Mouse (Mus musculus) adipocyte (in vitro differentiated cells): ENCODE results near the gene Ccdc152.
"Not testable (repeated sequence)": the region's sequence is repeated elsewhere in the genome, so short reads cannot be mapped to it uniquely, and the experiment has no call there.

Source experiments
- DNase-seq: peaks from one replicate; pipeline ENCODE4 v3.0.0-alpha.2; 2016; ENCODE audit warnings: low spot score

Ccdc152 gene

GRCm38 (mm10) chr15:3277391-3277790, 25.9 kb downstream of the Ccdc152 start:
- no peak for DNase-seq

- no peak for DNase-seq
Observed at GRCm38 (mm10) chr15:3273191-3273590, 30.1 kb downstream of the Ccdc152 start.

- peak; percentile 61 for DNase-seq
Observed at GRCm38 (mm10) chr15:3271216-3271615, 32.1 kb downstream of the Ccdc152 start.

- DNase-seq: peak; percentile 97
Observed at GRCm38 (mm10) chr15:3270646-3271077, 32.7 kb downstream of the Ccdc152 start.

- DNase-seq: peak; percentile 91
Observed at GRCm38 (mm10) chr15:3269996-3270645, 33.2 kb downstream of the Ccdc152 start.

GRCm38 (mm10) chr15:3269496-3269895, 33.8 kb downstream of the Ccdc152 start:
- no peak for DNase-seq

- no peak for DNase-seq
Observed at GRCm38 (mm10) chr15:3268247-3268646, 35.1 kb downstream of the Ccdc152 start, which contains the start of gene Selenop. TSS of gene Selenop (plus strand) at chr15:3268547.

GRCm38 (mm10) chr15:3264828-3265227, 38.5 kb downstream of the Ccdc152 start:
- DNase-seq: no peak

- no peak for DNase-seq
Observed at GRCm38 (mm10) chr15:3264293-3264692, 39.0 kb downstream of the Ccdc152 start.

GRCm38 (mm10) chr15:3262883-3263282, 40.4 kb downstream of the Ccdc152 start:
- peak; percentile 66 for DNase-seq

- peak; percentile 70 for DNase-seq
Observed at GRCm38 (mm10) chr15:3260309-3260708, 43.0 kb downstream of the Ccdc152 start.

- DNase-seq: peak; percentile 54
Observed at GRCm38 (mm10) chr15:3259025-3259424, 44.3 kb downstream of the Ccdc152 start.

- peak; percentile 76 for DNase-seq
Observed at GRCm38 (mm10) chr15:3251718-3252067, 51.6 kb downstream of the Ccdc152 start.

- DNase-seq: peak; percentile 59
Observed at GRCm38 (mm10) chr15:3251031-3251717, 52.2 kb downstream of the Ccdc152 start.

GRCm38 (mm10) chr15:3250620-3251019, 52.7 kb downstream of the Ccdc152 start:
- DNase-seq: no peak

- not testable (repeated sequence) for DNase-seq
Observed at GRCm38 (mm10) chr15:3245036-3245435, 58.3 kb downstream of the Ccdc152 start.

- no peak for DNase-seq
Observed at GRCm38 (mm10) chr15:3237963-3238362, 65.4 kb downstream of the Ccdc152 start.

- no peak for DNase-seq
Observed at GRCm38 (mm10) chr15:3236338-3236737, 67.0 kb downstream of the Ccdc152 start.

- DNase-seq: no peak
Observed at GRCm38 (mm10) chr15:3233837-3234551, 69.3 kb downstream of the Ccdc152 start.

GRCm38 (mm10) chr15:3232168-3232835, 71.0 kb downstream of the Ccdc152 start:
- DNase-seq: peak; percentile 32

GRCm38 (mm10) chr15:3231004-3231403, 72.3 kb downstream of the Ccdc152 start:
- DNase-seq: no peak
